Mouse (Mus musculus) lung, adult 2 months (tissue): ENCODE data around the gene Kpna1. TPM values are rescaled to one million over a fixed set of nuclear protein-coding genes. Genes with fewer than 3 reads are reported as not detected.
"Not testable (repeated sequence)": the region's sequence is repeated elsewhere in the genome, so short reads cannot be mapped to it uniquely, and the experiment has no call there.

Experiments used
- DNase-seq: peaks from one replicate; pipeline ENCODE4 v3.0.0; 2022
- H3K4me1 ChIP-seq: fragments of 200-500 bp; 2 replicates; pipeline ENCODE4 v1.6.1; 2011; ENCODE audit warnings: low read length; ENCODE audit not compliant: control insufficient read depth, insufficient read depth
- H3K4me3 ChIP-seq: fragments of 200-500 bp; replicated peaks from 2 replicates; pipeline ENCODE3; 2011; ENCODE audit warnings: low read depth, mild to moderate bottlenecking, control low read depth, low read length; ENCODE audit errors: extremely low read depth
- CTCF ChIP-seq: fragments of 200-500 bp; IDR thresholded peaks from 2 replicates; pipeline ENCODE4 v1.5.1; 2011; ENCODE audit warnings: mild to moderate bottlenecking, low read length, control low read depth; ENCODE audit not compliant: insufficient read depth
- POLR2A ChIP-seq: fragments of 200-500 bp; IDR thresholded peaks from 2 replicates; pipeline ENCODE4 v1.6.1; 2011; ENCODE audit warnings: low read depth, mild to moderate bottlenecking, control low read depth, low read length, borderline replicate concordance; ENCODE audit errors: extremely low read depth
- WGBS: fragments of 180-500 bp; shearing (Covaris S2); methylation state at CpG from one replicate; pipeline ENCODE4 v1.1.7; 2018; 5-methylcytosine and 5-hydroxymethylcytosine counted together
- polyA plus RNA-seq: library from polyadenylated mRNA; depleted of rRNA; stranded (reverse); fragments of >200 nt; gene quantifications from 2 replicates; pipeline ENCODE4 v1.2.3, GENCODE M21; 2012

Kpna1 gene
- polyA plus RNA-seq, 1 experiment = 7.4 TPM

GRCm38 (mm10) chr16:36043073-36043472, 64.5 kb downstream of the Kpna1 start:
- WGBS = 87% methylated on average over 10 of the region's 10 CpGs
- H3K4me1 ChIP-seq = peaks cover 3% of the 10 kb centered on the region; the same call in 1 of the 2 replicates
- no peak for TF ChIP-seq CTCF
- TF ChIP-seq POLR2A = no peak
- no peak overlapping the region for H3K4me3 ChIP-seq
- DNase-seq = no peak

GRCm38 (mm10) chr16:36043964-36044363, 65.4 kb downstream of the Kpna1 start:
- DNase-seq = no peak
- no peak overlapping the region for H3K4me3 ChIP-seq
- TF ChIP-seq POLR2A (no peak), CTCF (no peak)
- WGBS = 87% methylated on average over 4 of the region's 4 CpGs
- H3K4me1 ChIP-seq = peaks cover 3% of the 10 kb centered on the region; the same call in 1 of the 2 replicates

- no peaks in the 10 kb centered on the region for H3K4me1 ChIP-seq
- whole genome bisulfite sequencing = 89% methylated on average over 4 of the region's 4 CpGs
- DNase-seq = no peak
- no peak overlapping the region for H3K4me3 ChIP-seq
- TF ChIP-seq POLR2A (no peak), CTCF (no peak)
Observed at GRCm38 (mm10) chr16:36047538-36047937, 69.0 kb downstream of the Kpna1 start.

GRCm38 (mm10) chr16:36051491-36051890, 72.9 kb downstream of the Kpna1 start:
- WGBS = 90% methylated on average over 6 of the region's 6 CpGs
- no peak for DNase-seq
- Histone ChIP-seq H3K4me1 (no peaks in the 10 kb centered on the region), H3K4me3 (no peak overlapping the region)
- TF ChIP-seq POLR2A = no peak
- no peak for TF ChIP-seq CTCF

GRCm38 (mm10) chr16:36053524-36054275, 75.2 kb downstream of the Kpna1 start:
- TF ChIP-seq POLR2A = no peak
- TF ChIP-seq CTCF = no peak
- WGBS = 69% methylated on average over 6 of the region's 6 CpGs
- no peak for DNase-seq

GRCm38 (mm10) chr16:36054920-36055319, 76.4 kb downstream of the Kpna1 start:
- Histone ChIP-seq H3K4me3 (no peak overlapping the region), H3K4me1 (no peaks in the 10 kb centered on the region)
- 70% methylated on average over 8 of the region's 8 CpGs for WGBS
- no peak for TF ChIP-seq CTCF
- TF ChIP-seq POLR2A = no peak
- DNase-seq = no peak

More at GRCm38 (mm10) chr16:36053524-36054275, 75.2 kb downstream of the Kpna1 start:
- Histone ChIP-seq H3K4me1 (no peaks in the 10 kb centered on the region), H3K4me3 (no peak overlapping the region)

- TF ChIP-seq POLR2A (no peak), CTCF (no peak)
- DNase-seq = no peak
- 82% methylated on average over 11 of the region's 11 CpGs for WGBS
- Histone ChIP-seq H3K4me3 (no peak overlapping the region), H3K4me1 (no peaks in the 10 kb centered on the region)
Observed at GRCm38 (mm10) chr16:36056416-36056815, 77.9 kb downstream of the Kpna1 start.

GRCm38 (mm10) chr16:36057933-36058475, 79.5 kb downstream of the Kpna1 start:
- no peaks in the 10 kb centered on the region for H3K4me1 ChIP-seq
- no peak for DNase-seq
- H3K4me3 ChIP-seq = no peak overlapping the region
- no peak for TF ChIP-seq POLR2A
- no peak for TF ChIP-seq CTCF
- WGBS = 50% methylated on average over 8 of the region's 8 CpGs

GRCm38 (mm10) chr16:36062534-36062933, 84.0 kb downstream of the Kpna1 start:
- WGBS = 77% methylated on average over 1 of the region's 1 CpGs
- not testable (repeated sequence) for H3K4me3 ChIP-seq, H3K4me1 ChIP-seq, DNase-seq

GRCm38 (mm10) chr16:36063315-36063714, 84.8 kb downstream of the Kpna1 start:
- Histone ChIP-seq H3K4me1 (no peaks in the 10 kb centered on the region), H3K4me3 (no peak overlapping the region)
- TF ChIP-seq POLR2A (no peak), CTCF (no peak)
- no peak for DNase-seq
- WGBS = 65% methylated on average over 2 of the region's 2 CpGs
